Mouse (Mus musculus) bone marrow macrophage, adult 2 months (primary cell): ENCODE measurements around the gene Stk32c.

ENCODE experiments used
- CTCF ChIP-seq: IDR thresholded peaks from 2 replicates; pipeline ENCODE4 v1.5.1; 2012; ENCODE audit warnings: low read depth, mild to moderate bottlenecking, low read length, moderate library complexity
- POLR2A ChIP-seq: IDR thresholded peaks from 2 replicates; pipeline ENCODE4 v1.6.1; 2012; ENCODE audit warnings: mild to moderate bottlenecking, low read depth, low read length, borderline replicate concordance

GRCm38 (mm10) chr7:139222341-139222740, 9.2 kb upstream of the Stk32c start:
- TF ChIP-seq POLR2A (no peak), CTCF (no peak)
